Mouse (Mus musculus) spleen, adult 2 months (tissue): ENCODE results near the gene Gm20388. TPM values are rescaled to one million over a fixed set of nuclear protein-coding genes. Genes with fewer than 3 reads are reported as not detected.

ENCODE experiments used
- DNase-seq, 2 experiments: peaks; one replicate each; pipeline versions ENCODE4 v3.0.0 to v3.0.0-alpha.2; 2012 to 2021; ENCODE audit warnings: low spot score in 2 of 2, low read depth in 1 of 2
- H3K27ac ChIP-seq: fragments of 200-500 bp; 2 replicates; pipeline ENCODE4 v1.5.1; 2012; ENCODE audit warnings: low read length, inconsistent platforms; ENCODE audit not compliant: insufficient read depth
- H3K27me3 ChIP-seq: fragments of 200-500 bp; 2 replicates; pipeline ENCODE4 v1.6.1; 2012; ENCODE audit warnings: mild to moderate bottlenecking, moderate library complexity, low read length, inconsistent platforms; ENCODE audit not compliant: control insufficient read depth, insufficient read depth
- H3K36me3 ChIP-seq: fragments of 200-500 bp; 2 replicates; pipeline ENCODE4 v1.6.1; 2012; ENCODE audit warnings: mild to moderate bottlenecking, low read length, inconsistent platforms; ENCODE audit not compliant: control insufficient read depth, insufficient read depth
- H3K4me1 ChIP-seq: fragments of 200-500 bp; 2 replicates; pipeline ENCODE4 v1.6.1; 2011; ENCODE audit warnings: inconsistent platforms; ENCODE audit not compliant: control insufficient read depth, insufficient read depth, insufficient read length
- H3K4me3 ChIP-seq: fragments of 200-500 bp; 2 replicates; pipeline ENCODE4 v1.5.1; 2011; ENCODE audit warnings: mild to moderate bottlenecking, inconsistent platforms; ENCODE audit not compliant: insufficient read depth, insufficient read length; ENCODE audit errors: extremely low read depth
- CTCF ChIP-seq: fragments of 200-500 bp; IDR thresholded peaks from 2 replicates; pipeline ENCODE4 v1.5.1; 2011; ENCODE audit warnings: mild to moderate bottlenecking, inconsistent platforms; ENCODE audit not compliant: insufficient read depth, insufficient read length, insufficient replicate concordance; ENCODE audit errors: extremely low read depth
- POLR2A ChIP-seq: fragments of 200-500 bp; IDR thresholded peaks from 2 replicates; pipeline ENCODE4 v1.6.1; 2011; ENCODE audit warnings: low read depth, low read length, inconsistent platforms
- WGBS: fragments of 180-500 bp; shearing (Covaris S2); methylation state at CpG from one replicate; pipeline ENCODE4 v1.1.7; 2018; 5-methylcytosine and 5-hydroxymethylcytosine counted together
- polyA plus RNA-seq: library from polyadenylated mRNA; depleted of rRNA; stranded (reverse); fragments of >200 nt; gene quantifications from 2 replicates; pipeline ENCODE4 v1.2.3, GENCODE M21; 2012

Gm20388 gene
- polyA plus RNA-seq, 1 experiment = 26.1 TPM

GRCm38 (mm10) chr8:120819906-120820305, 909.3 kb downstream of the Gm20388 start:
- no peak for DNase-seq
- TF ChIP-seq CTCF (no peak), POLR2A (no peak)
- Histone ChIP-seq H3K4me1 (peaks cover 3% of the 10 kb centered on the region; the same call in 1 of the 2 replicates), H3K27ac (no peak overlapping the region; the same call in 1 of the 2 replicates), H3K27me3 (no peaks in the 10 kb centered on the region), H3K36me3 (no peaks in the 10 kb centered on the region), H3K4me3 (no peak overlapping the region)

- WGBS = 33% methylated on average over 9 of the region's 9 CpGs
- Histone ChIP-seq H3K4me3 (no peak overlapping the region), H3K36me3 (no peaks in the 10 kb centered on the region), H3K27me3 (no peaks in the 10 kb centered on the region), H3K27ac (no peak overlapping the region), H3K4me1 (peaks cover 3% of the 10 kb centered on the region; the same call in 1 of the 2 replicates)
- TF ChIP-seq CTCF = peak; percentile 37; the same call in 1 of the 2 replicates
- no peak for TF ChIP-seq POLR2A
- peak in 1 of 2 experiments; percentile 44 for DNase-seq
These were observed 910.9 kb downstream of the Gm20388 start for GRCm38 (mm10) chr8:120821399-120822170.

GRCm38 (mm10) chr8:120823331-120823730, 912.7 kb downstream of the Gm20388 start:
- H3K4me1 ChIP-seq = peaks cover 3% of the 10 kb centered on the region; the same call in 1 of the 2 replicates
- no peaks in the 10 kb centered on the region for H3K27me3 ChIP-seq
- 78% methylated on average over 6 of the region's 6 CpGs for WGBS

GRCm38 (mm10) chr8:120823887-120824286, 913.2 kb downstream of the Gm20388 start:
- no peak overlapping the region for H3K27ac ChIP-seq

More at GRCm38 (mm10) chr8:120823331-120823730, 912.7 kb downstream of the Gm20388 start:
- peak overlapping the region; percentile 27; the same call in 1 of the 2 replicates for H3K27ac ChIP-seq
- H3K4me3 ChIP-seq = no peak overlapping the region
- no peak for TF ChIP-seq CTCF
- no peak for TF ChIP-seq POLR2A
- H3K36me3 ChIP-seq = no peaks in the 10 kb centered on the region
- no peak for DNase-seq

GRCm38 (mm10) chr8:120824638-120825037, 914.0 kb downstream of the Gm20388 start:
- Histone ChIP-seq H3K27ac (no peak overlapping the region), H3K4me3 (no peak overlapping the region), H3K27me3 (no peaks in the 10 kb centered on the region), H3K4me1 (peaks cover 3% of the 10 kb centered on the region; the same call in 1 of the 2 replicates), H3K36me3 (no peaks in the 10 kb centered on the region)
- no peak for DNase-seq
- TF ChIP-seq CTCF (no peak), POLR2A (no peak)
- 10% methylated on average over 7 of the region's 7 CpGs for WGBS

More at GRCm38 (mm10) chr8:120823887-120824286, 913.2 kb downstream of the Gm20388 start:
- Histone ChIP-seq H3K36me3 (no peaks in the 10 kb centered on the region), H3K4me3 (no peak overlapping the region), H3K27me3 (no peaks in the 10 kb centered on the region), H3K4me1 (peaks cover 3% of the 10 kb centered on the region; the same call in 1 of the 2 replicates)
- no peak for DNase-seq
- TF ChIP-seq CTCF (no peak), POLR2A (no peak)
- WGBS = 85% methylated on average over 8 of the region's 8 CpGs

- no peaks in the 10 kb centered on the region for H3K27me3 ChIP-seq
- no peak overlapping the region for H3K4me3 ChIP-seq
- H3K36me3 ChIP-seq = no peaks in the 10 kb centered on the region
- WGBS = 21% methylated on average over 14 of the region's 14 CpGs
- TF ChIP-seq POLR2A (no peak), CTCF (peak; percentile 95)
- peaks cover 3% of the 10 kb centered on the region; the same call in 1 of the 2 replicates for H3K4me1 ChIP-seq
- DNase-seq = peak; percentile 26 to 61
- no peak overlapping the region for H3K27ac ChIP-seq
These were observed 917.6 kb downstream of the Gm20388 start for GRCm38 (mm10) chr8:120828279-120828678.

DNA sequence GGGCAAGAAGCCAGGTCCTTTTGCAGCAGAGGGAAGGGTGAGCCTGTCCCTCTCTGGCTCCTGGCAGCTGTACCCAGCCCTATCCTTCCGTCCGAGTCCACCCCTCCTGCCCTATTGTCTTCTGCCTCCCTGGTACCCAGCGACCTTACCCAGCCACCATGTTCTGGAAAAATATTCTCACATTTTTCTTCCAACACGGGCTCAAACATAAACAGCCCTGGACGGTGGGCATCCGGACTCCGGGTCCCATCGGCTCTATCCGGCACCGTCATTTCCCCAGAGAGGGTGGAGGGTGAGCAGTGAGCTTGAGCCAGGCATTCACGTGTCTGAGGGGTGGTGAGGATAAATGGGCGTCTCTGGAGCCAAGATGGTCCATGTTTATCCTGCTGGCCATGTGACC, 920.0 kb downstream of the Gm20388 start:
- WGBS = 95% methylated on average over 12 of the region's 12 CpGs
- no peaks in the 10 kb centered on the region for H3K36me3 ChIP-seq
- TF ChIP-seq POLR2A = no peak
- no peak for TF ChIP-seq CTCF
- no peak overlapping the region for H3K27ac ChIP-seq
- H3K27me3 ChIP-seq = no peaks in the 10 kb centered on the region
- no peaks in the 10 kb centered on the region for H3K4me1 ChIP-seq
- DNase-seq = no peak
- no peak overlapping the region for H3K4me3 ChIP-seq
